Mouse (Mus musculus) midbrain, embryonic 16.5 days (tissue): ENCODE results near the gene Clstn1. TPM values are rescaled to one million over a fixed set of nuclear protein-coding genes. Genes with fewer than 3 reads are reported as not detected.

Source experiments
- ATAC-seq: fragments of 200-750 bp; cut with Nextera tagmentation; 2 replicates; pipeline ENCODE4 v1.8.0; 2017; ENCODE audit warnings: moderate TSS enrichment
- H3K27ac ChIP-seq: fragments of 300-500 bp; sonication (generic); 2 replicates; pipeline ENCODE4 v1.5.1; 2014; ENCODE audit warnings: mild to moderate bottlenecking, low read length, mixed read lengths
- H3K27me3 ChIP-seq: fragments of 300-500 bp; sonication (generic); 2 replicates; pipeline ENCODE4 v1.6.1; 2014; ENCODE audit warnings: low read depth, low read length, mixed read lengths; ENCODE audit not compliant: control insufficient read depth, insufficient read depth
- H3K36me3 ChIP-seq: fragments of 300-500 bp; sonication (generic); 2 replicates; pipeline ENCODE4 v1.6.1; 2014; ENCODE audit warnings: mild to moderate bottlenecking, low read length, moderate library complexity, mixed read lengths; ENCODE audit not compliant: control insufficient read depth, insufficient read depth
- H3K4me1 ChIP-seq: fragments of 300-500 bp; sonication (generic); 2 replicates; pipeline ENCODE4 v1.6.1; 2014; ENCODE audit warnings: mild to moderate bottlenecking, low read length, mixed read lengths; ENCODE audit not compliant: control insufficient read depth, insufficient read depth
- H3K4me2 ChIP-seq: fragments of 300-500 bp; sonication (generic); 2 replicates; pipeline ENCODE4 v1.6.1; 2014; ENCODE audit warnings: mild to moderate bottlenecking, low read length, mixed read lengths
- H3K4me3 ChIP-seq: fragments of 300-500 bp; sonication (generic); 2 replicates; pipeline ENCODE4 v1.5.1; 2014; ENCODE audit warnings: low read depth, mild to moderate bottlenecking, low read length, moderate library complexity, mixed read lengths
- H3K9ac ChIP-seq: fragments of 300-500 bp; sonication (generic); 2 replicates; pipeline ENCODE4 v1.6.1; 2014; ENCODE audit warnings: low read depth, low read length, mixed read lengths
- H3K9me3 ChIP-seq: fragments of 300-500 bp; sonication (generic); replicated peaks from 2 replicates; pipeline ENCODE4 v1.6.1; 2014; ENCODE audit warnings: mild to moderate bottlenecking, low read length, mixed read lengths; ENCODE audit not compliant: control insufficient read depth, poor library complexity, severe bottlenecking
- WGBS: fragments of 180-500 bp; shearing (Covaris S2); extraction: QIAGEN DNeasy Blood & Tissue Kit; methylation state at CpG from one replicate; pipeline ENCODE4 v1.1.7; 2014; 5-methylcytosine and 5-hydroxymethylcytosine counted together
- polyA plus RNA-seq: library from polyadenylated mRNA; unstranded; fragments of >200 nt; fragmentation: Nextera tagmentation; extraction: Ambion mirVana; gene quantifications from 2 replicates; pipeline ENCODE4 v1.2.1, GENCODE M21; 2015

The Clstn1 gene
- polyA plus RNA-seq, 1 experiment from 2014 or later: 80.2 TPM

DNA sequence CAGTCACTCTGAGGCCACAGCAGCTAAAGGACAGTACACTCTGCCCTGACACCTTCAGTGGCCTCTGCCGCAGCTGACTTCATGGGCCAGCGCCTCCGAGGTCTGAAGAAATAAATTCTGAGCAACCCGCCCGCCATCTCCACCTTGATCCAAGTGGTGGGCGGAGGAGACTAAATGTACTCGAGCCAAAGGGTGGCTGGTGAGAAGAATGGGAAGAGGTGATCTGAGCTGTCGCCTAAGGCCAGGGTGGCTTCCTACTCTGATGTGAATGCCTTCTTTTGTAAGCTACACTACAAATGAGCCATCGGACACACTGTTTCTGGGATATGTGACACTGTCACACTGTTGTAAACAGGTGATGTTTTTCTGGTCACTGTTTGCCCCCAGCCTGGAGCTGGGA is 59.5 kb downstream of the Clstn1 start:
- Histone ChIP-seq H3K4me2 (no peak overlapping the region), H3K27me3 (no peaks in the 10 kb centered on the region), H3K36me3 (peaks cover 57% of the 10 kb centered on the region), H3K9ac (no peak overlapping the region), H3K27ac (no peak overlapping the region), H3K4me3 (no peak overlapping the region), H3K4me1 (no peaks in the 10 kb centered on the region), H3K9me3 (no peaks in the 10 kb centered on the region)
- WGBS: 90% methylated on average over 9 of the region's 9 CpGs
- no peak for ATAC-seq

DNA sequence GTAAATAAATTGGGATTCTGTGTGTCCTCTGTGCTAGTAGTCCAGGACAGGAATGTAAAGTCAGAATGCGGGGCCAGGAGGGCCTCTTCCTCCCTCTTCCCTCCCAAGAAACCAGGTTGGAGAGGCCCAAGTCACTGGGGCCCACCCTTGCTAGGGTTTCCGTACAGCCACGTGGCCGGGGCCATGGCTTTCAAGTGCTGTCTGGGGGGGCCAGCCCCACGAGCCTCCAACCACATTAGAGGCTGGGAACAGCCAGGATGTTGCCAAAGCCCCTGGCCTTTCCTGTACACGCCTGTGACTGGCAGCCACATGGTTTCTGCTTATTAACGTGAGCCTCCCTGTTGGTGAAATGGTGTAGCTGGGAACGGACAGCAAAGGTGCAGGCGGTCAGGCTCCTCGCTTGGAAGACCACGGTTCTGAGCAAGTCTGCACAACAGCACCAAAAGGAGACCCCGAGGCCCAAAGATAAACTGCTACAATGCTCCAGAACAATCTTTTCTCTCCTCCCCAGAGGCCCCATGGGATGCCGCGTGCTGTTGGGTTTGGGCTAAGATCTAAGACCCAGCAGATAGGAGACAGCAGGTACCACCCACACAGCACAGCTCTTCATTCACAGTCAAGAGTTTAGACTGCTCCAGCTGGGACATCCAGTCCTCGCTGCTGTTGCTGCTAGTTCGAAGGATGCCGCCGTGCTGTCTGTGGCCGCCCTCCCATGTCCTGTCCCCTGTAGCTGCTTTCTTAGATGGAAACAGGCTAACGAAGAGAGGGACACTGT is 62.0 kb downstream of the Clstn1 start:
- H3K9me3 ChIP-seq: no peaks in the 10 kb centered on the region
- H3K4me3 ChIP-seq: no peak overlapping the region
- no peak for ATAC-seq
- peaks cover 57% of the 10 kb centered on the region for H3K36me3 ChIP-seq
- no peak overlapping the region for H3K27ac ChIP-seq
- H3K4me1 ChIP-seq: no peaks in the 10 kb centered on the region
- H3K9ac ChIP-seq: no peak overlapping the region
- H3K4me2 ChIP-seq: no peak overlapping the region
- no peaks in the 10 kb centered on the region for H3K27me3 ChIP-seq
- WGBS: 87% methylated on average over 20 of the region's 20 CpGs

- Histone ChIP-seq H3K36me3 (peaks cover 59% of the 10 kb centered on the region), H3K27me3 (no peaks in the 10 kb centered on the region), H3K4me2 (no peak overlapping the region), H3K4me3 (no peak overlapping the region), H3K9ac (no peak overlapping the region), H3K9me3 (no peaks in the 10 kb centered on the region), H3K27ac (no peak overlapping the region), H3K4me1 (no peaks in the 10 kb centered on the region)
- WGBS: 74% methylated on average over 24 of the region's 24 CpGs
- ATAC-seq: no peak
Observed at GRCm38 (mm10) chr4:149650493-149651193, 64.4 kb downstream of the Clstn1 start.

- Histone ChIP-seq H3K9ac (no peak overlapping the region), H3K27me3 (no peaks in the 10 kb centered on the region), H3K27ac (no peak overlapping the region), H3K4me3 (no peak overlapping the region), H3K36me3 (peaks cover 48% of the 10 kb centered on the region), H3K4me2 (no peak overlapping the region), H3K4me1 (no peaks in the 10 kb centered on the region), H3K9me3 (no peaks in the 10 kb centered on the region)
- 87% methylated on average over 4 of the region's 4 CpGs for WGBS
- ATAC-seq: no peak
Observed at GRCm38 (mm10) chr4:149654232-149654631, 68.0 kb downstream of the Clstn1 start.

GRCm38 (mm10) chr4:149657858-149658416 is 71.7 kb downstream of the Clstn1 start:
- peaks cover 48% of the 10 kb centered on the region for H3K36me3 ChIP-seq
- no peaks in the 10 kb centered on the region for H3K9me3 ChIP-seq
- H3K4me3 ChIP-seq: no peak overlapping the region
- H3K4me1 ChIP-seq: no peaks in the 10 kb centered on the region
- no peak overlapping the region for H3K27ac ChIP-seq
- no peaks in the 10 kb centered on the region for H3K27me3 ChIP-seq
- no peak overlapping the region for H3K9ac ChIP-seq
- ATAC-seq: no peak
- H3K4me2 ChIP-seq: no peak overlapping the region
- WGBS: 87% methylated on average over 11 of the region's 11 CpGs

- H3K4me2 ChIP-seq: no peak overlapping the region
- 73% methylated on average over 25 of the region's 25 CpGs for WGBS
- H3K27me3 ChIP-seq: no peaks in the 10 kb centered on the region
- H3K4me3 ChIP-seq: no peak overlapping the region
- ATAC-seq: no peak
- H3K9me3 ChIP-seq: no peaks in the 10 kb centered on the region
- H3K36me3 ChIP-seq: peaks cover 34% of the 10 kb centered on the region
- H3K9ac ChIP-seq: no peak overlapping the region
- no peak overlapping the region for H3K27ac ChIP-seq
- no peaks in the 10 kb centered on the region for H3K4me1 ChIP-seq
Observed at GRCm38 (mm10) chr4:149659495-149660116, 73.3 kb downstream of the Clstn1 start.

DNA sequence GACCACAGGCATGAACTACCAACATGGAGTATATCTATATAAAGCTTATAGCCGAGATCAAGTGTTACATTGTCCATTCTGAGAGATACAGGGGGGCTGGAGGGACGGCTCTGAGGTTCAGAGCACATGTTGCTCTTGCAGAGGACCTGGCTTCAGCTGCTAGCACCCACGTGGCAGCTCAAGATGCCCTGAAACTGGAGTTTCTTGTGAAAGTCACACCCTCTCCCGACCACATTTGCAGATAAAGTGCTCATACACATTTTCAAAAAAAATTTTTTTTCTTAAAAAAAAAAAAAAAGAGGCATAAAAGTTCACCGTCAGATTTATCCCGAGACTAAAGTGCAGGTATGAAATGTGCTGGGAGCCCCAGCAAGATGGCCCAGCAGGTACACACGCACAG is 74.3 kb downstream of the Clstn1 start:
- no peak overlapping the region for H3K4me2 ChIP-seq
- H3K36me3 ChIP-seq: peaks cover 32% of the 10 kb centered on the region
- no peak overlapping the region for H3K27ac ChIP-seq

GRCm38 (mm10) chr4:149661967-149662589 is 75.8 kb downstream of the Clstn1 start:
- Histone ChIP-seq H3K9ac (no peak overlapping the region), H3K4me3 (no peak overlapping the region), H3K4me2 (no peak overlapping the region), H3K27ac (no peak overlapping the region), H3K9me3 (no peaks in the 10 kb centered on the region), H3K4me1 (no peaks in the 10 kb centered on the region), H3K36me3 (peaks cover 29% of the 10 kb centered on the region), H3K27me3 (no peaks in the 10 kb centered on the region)
- no peak for ATAC-seq
- WGBS: 92% methylated on average over 14 of the region's 14 CpGs

More for the DNA sequence above, 74.3 kb downstream of the Clstn1 start:
- Histone ChIP-seq H3K9ac (no peak overlapping the region), H3K4me1 (no peaks in the 10 kb centered on the region), H3K4me3 (no peak overlapping the region), H3K27me3 (no peaks in the 10 kb centered on the region), H3K9me3 (no peaks in the 10 kb centered on the region)
- ATAC-seq: no peak
- WGBS: 92% methylated on average over 7 of the region's 7 CpGs
